Mouse (Mus musculus) lung, embryonic 15.5 days (tissue): Measurements from ENCODE around the gene 1700001C19Rik. TPM values are rescaled to one million over a fixed set of nuclear protein-coding genes. Genes with fewer than 3 reads are reported as not detected.

Experiments
- ATAC-seq: fragments of 200-750 bp; cut with Nextera tagmentation; 2 replicates; pipeline ENCODE4 v1.8.0; 2017; ENCODE audit warnings: moderate number of reproducible peaks, borderline replicate concordance; ENCODE audit not compliant: low FRiP score, low TSS enrichment; ENCODE audit errors: extremely low read depth
- H3K27ac ChIP-seq: fragments of 300-500 bp; sonication (generic); 2 replicates; pipeline ENCODE4 v1.5.1; 2015; ENCODE audit warnings: moderate library complexity, mild to moderate bottlenecking, inconsistent platforms
- H3K27me3 ChIP-seq: fragments of 300-500 bp; sonication (generic); 2 replicates; pipeline ENCODE4 v1.6.1; 2015; ENCODE audit warnings: inconsistent platforms
- H3K36me3 ChIP-seq: fragments of 300-500 bp; sonication (generic); 2 replicates; pipeline ENCODE4 v1.6.1; 2015; ENCODE audit warnings: inconsistent platforms
- H3K4me1 ChIP-seq: fragments of 300-500 bp; sonication (generic); 2 replicates; pipeline ENCODE4 v1.6.1; 2015; ENCODE audit warnings: inconsistent platforms
- H3K4me2 ChIP-seq: fragments of 300-500 bp; sonication (generic); 2 replicates; pipeline ENCODE4 v1.6.1; 2015; ENCODE audit warnings: inconsistent platforms, mild to moderate bottlenecking, moderate library complexity
- H3K4me3 ChIP-seq: fragments of 300-500 bp; sonication (generic); 2 replicates; pipeline ENCODE4 v1.5.1; 2015; ENCODE audit warnings: mild to moderate bottlenecking, inconsistent platforms
- H3K9ac ChIP-seq: fragments of 300-500 bp; sonication (generic); 2 replicates; pipeline ENCODE4 v1.6.1; 2015; ENCODE audit warnings: inconsistent platforms
- H3K9me3 ChIP-seq: fragments of 300-500 bp; sonication (generic); 2 replicates; pipeline ENCODE4 v1.6.1; 2016; ENCODE audit warnings: inconsistent platforms
- WGBS: fragments of 180-500 bp; shearing (Covaris S2); methylation state at CpG from one replicate; pipeline ENCODE4 v1.1.7; 2015; 5-methylcytosine and 5-hydroxymethylcytosine counted together
- polyA plus RNA-seq: library from polyadenylated mRNA; unstranded; fragments of >200 nt; fragmentation: Nextera tagmentation; extraction: Ambion mirVana; gene quantifications from 2 replicates; pipeline ENCODE4 v1.2.1, GENCODE M21; 2015

1700001C19Rik gene
- polyA plus RNA-seq, 1 experiment from 2014 or later = 0.14 TPM

- Histone ChIP-seq H3K36me3 (no peaks in the 10 kb centered on the region), H3K4me3 (no peak overlapping the region), H3K9me3 (no peaks in the 10 kb centered on the region), H3K27ac (no peak overlapping the region), H3K4me2 (no peak overlapping the region), H3K27me3 (no peaks in the 10 kb centered on the region), H3K9ac (no peak overlapping the region), H3K4me1 (peaks cover 43% of the 10 kb centered on the region)
- WGBS = 47% methylated on average over 6 of the region's 6 CpGs
- ATAC-seq = no peak
Measured at GRCm38 (mm10) chr17:47444113-47444512, 6.9 kb upstream of the 1700001C19Rik start.

- Histone ChIP-seq H3K27ac (no peak overlapping the region), H3K9me3 (no peaks in the 10 kb centered on the region), H3K9ac (no peak overlapping the region), H3K4me2 (no peak overlapping the region), H3K4me1 (peaks cover 45% of the 10 kb centered on the region), H3K4me3 (no peak overlapping the region), H3K27me3 (peaks cover 9% of the 10 kb centered on the region), H3K36me3 (no peaks in the 10 kb centered on the region)
- no peak for ATAC-seq
- 79% methylated on average over 3 of the region's 3 CpGs for WGBS
Measured at GRCm38 (mm10) chr17:47442271-47442670, 5.1 kb upstream of the 1700001C19Rik start.

- WGBS = 69% methylated on average over 19 of the region's 19 CpGs
- no peak overlapping the region for H3K4me2 ChIP-seq
- no peaks in the 10 kb centered on the region for H3K9me3 ChIP-seq
- peaks cover 46% of the 10 kb centered on the region for H3K4me1 ChIP-seq
- no peak overlapping the region for H3K9ac ChIP-seq
- no peak overlapping the region for H3K27ac ChIP-seq
- no peak for ATAC-seq
- peaks cover 16% of the 10 kb centered on the region for H3K27me3 ChIP-seq
- no peak overlapping the region for H3K4me3 ChIP-seq
- no peaks in the 10 kb centered on the region for H3K36me3 ChIP-seq
Measured at GRCm38 (mm10) chr17:47441296-47442051, 4.3 kb upstream of the 1700001C19Rik start.

GRCm38 (mm10) chr17:47440359-47440890, 3.2 kb upstream of the 1700001C19Rik start:
- peaks cover 43% of the 10 kb centered on the region for H3K4me1 ChIP-seq
- H3K9me3 ChIP-seq = no peaks in the 10 kb centered on the region
- H3K27me3 ChIP-seq = peaks cover 22% of the 10 kb centered on the region
- no peak overlapping the region for H3K4me2 ChIP-seq
- no peaks in the 10 kb centered on the region for H3K36me3 ChIP-seq
- no peak for ATAC-seq
- H3K4me3 ChIP-seq = no peak overlapping the region
- H3K9ac ChIP-seq = no peak overlapping the region
- no peak overlapping the region for H3K27ac ChIP-seq
- WGBS = 28% methylated on average over 9 of the region's 9 CpGs

GRCm38 (mm10) chr17:47439396-47440028, 2.3 kb upstream of the 1700001C19Rik start:
- no peak overlapping the region for H3K4me3 ChIP-seq
- ATAC-seq = peak; percentile 40; the same call in 1 of the 2 replicates
- H3K9me3 ChIP-seq = no peaks in the 10 kb centered on the region
- peaks cover 42% of the 10 kb centered on the region for H3K4me1 ChIP-seq
- H3K27ac ChIP-seq = peak overlapping the region; percentile 41; the same call in 1 of the 2 replicates
- H3K9ac ChIP-seq = no peak overlapping the region
- 24% methylated on average over 9 of the region's 9 CpGs for WGBS
- peak overlapping the region; percentile 85 for H3K4me2 ChIP-seq
- H3K36me3 ChIP-seq = no peaks in the 10 kb centered on the region
- H3K27me3 ChIP-seq = peaks cover 27% of the 10 kb centered on the region

GRCm38 (mm10) chr17:47438611-47439010, 1.4 kb upstream of the 1700001C19Rik start:
- 60% methylated on average over 6 of the region's 6 CpGs for WGBS
- Histone ChIP-seq H3K27me3 (peaks cover 27% of the 10 kb centered on the region), H3K4me1 (peaks cover 39% of the 10 kb centered on the region), H3K27ac (0 out of 2 replicates have a peak overlapping the region, but pooled peaks have one; percentile 41), H3K4me3 (0 out of 2 replicates have a peak overlapping the region, but pooled peaks have one; percentile 0), H3K9ac (peak overlapping the region; percentile 11; the same call in 1 of the 2 replicates), H3K4me2 (peak overlapping the region; percentile 85), H3K9me3 (no peaks in the 10 kb centered on the region), H3K36me3 (no peaks in the 10 kb centered on the region)
- ATAC-seq = no peak

GRCm38 (mm10) chr17:47436156-47436906, 845 bp downstream of the 1700001C19Rik start, which contains the start of gene AI661453:
TSS of gene AI661453 (plus strand) at chr17:47436615.
- Histone ChIP-seq H3K4me1 (peaks cover 39% of the 10 kb centered on the region), H3K9ac (peak within 1 kb of the TSS; percentile 53), H3K27me3 (peaks cover 27% of the 10 kb centered on the region), H3K36me3 (no peaks in the 10 kb centered on the region), H3K4me3 (peak within 1 kb of the TSS; percentile 52), H3K9me3 (no peaks in the 10 kb centered on the region), H3K27ac (peak within 1 kb of the TSS; percentile 70), H3K4me2 (peak within 1 kb of the TSS; percentile 85)
- ATAC-seq = peak; percentile 87
- WGBS = 2% methylated on average over 44 of the region's 45 CpGs

GRCm38 (mm10) chr17:47430815-47431214, 6.4 kb downstream of the 1700001C19Rik start:
- Histone ChIP-seq H3K27me3 (peaks cover 5% of the 10 kb centered on the region; the same call in 1 of the 2 replicates), H3K9me3 (no peaks in the 10 kb centered on the region), H3K4me1 (peaks cover 11% of the 10 kb centered on the region), H3K9ac (no peak overlapping the region), H3K4me2 (no peak overlapping the region), H3K4me3 (no peak overlapping the region), H3K27ac (no peak overlapping the region), H3K36me3 (no peaks in the 10 kb centered on the region)
- ATAC-seq = no peak
- WGBS = 62% methylated on average over 5 of the region's 5 CpGs

- Histone ChIP-seq H3K27me3 (no peaks in the 10 kb centered on the region; the same call in 1 of the 2 replicates), H3K9me3 (no peaks in the 10 kb centered on the region), H3K27ac (no peak overlapping the region), H3K4me3 (no peak overlapping the region), H3K9ac (no peak overlapping the region), H3K4me1 (peaks cover 19% of the 10 kb centered on the region), H3K36me3 (no peaks in the 10 kb centered on the region), H3K4me2 (peak overlapping the region; percentile 42)
- WGBS = 3% methylated on average over 8 of the region's 8 CpGs
- ATAC-seq = peak; percentile 75
Measured at GRCm38 (mm10) chr17:47428831-47429304, 8.3 kb downstream of the 1700001C19Rik start.

GRCm38 (mm10) chr17:47427316-47427715, 9.9 kb downstream of the 1700001C19Rik start:
- Histone ChIP-seq H3K9me3 (no peaks in the 10 kb centered on the region), H3K4me1 (peaks cover 19% of the 10 kb centered on the region), H3K27me3 (no peaks in the 10 kb centered on the region; the same call in 1 of the 2 replicates), H3K4me3 (no peak overlapping the region), H3K9ac (no peak overlapping the region), H3K4me2 (no peak overlapping the region), H3K27ac (no peak overlapping the region), H3K36me3 (no peaks in the 10 kb centered on the region)
- no peak for ATAC-seq
- WGBS = 67% methylated on average over 6 of the region's 6 CpGs

GRCm38 (mm10) chr17:47424186-47424585, 13.0 kb downstream of the 1700001C19Rik start:
- H3K9me3 ChIP-seq = no peaks in the 10 kb centered on the region
- H3K4me1 ChIP-seq = peaks cover 16% of the 10 kb centered on the region
- H3K4me2 ChIP-seq = no peak overlapping the region
- 0 out of 2 replicates have a peak overlapping the region, but pooled peaks have one; percentile 24 for H3K27ac ChIP-seq
- H3K36me3 ChIP-seq = no peaks in the 10 kb centered on the region
- no peak overlapping the region for H3K9ac ChIP-seq
- H3K4me3 ChIP-seq = no peak overlapping the region
- 56% methylated on average over 6 of the region's 6 CpGs for WGBS
- ATAC-seq = no peak
- no peaks in the 10 kb centered on the region for H3K27me3 ChIP-seq
